Mouse (Mus musculus) testis, postnatal 14 days (tissue): ENCODE measurements around the gene Otud7b.
A peak's percentile ranks its signal among the peaks of the same experiment; 100 is the strongest.
"Not testable (repeated sequence)": the region's sequence is repeated elsewhere in the genome, so short reads cannot be mapped to it uniquely, and the experiment has no call there.

ENCODE experiments used
- DNase-seq: peaks from one replicate; pipeline ENCODE4 v3.0.0; 2021; ENCODE audit warnings: low spot score

Gene Otud7b

DNA sequence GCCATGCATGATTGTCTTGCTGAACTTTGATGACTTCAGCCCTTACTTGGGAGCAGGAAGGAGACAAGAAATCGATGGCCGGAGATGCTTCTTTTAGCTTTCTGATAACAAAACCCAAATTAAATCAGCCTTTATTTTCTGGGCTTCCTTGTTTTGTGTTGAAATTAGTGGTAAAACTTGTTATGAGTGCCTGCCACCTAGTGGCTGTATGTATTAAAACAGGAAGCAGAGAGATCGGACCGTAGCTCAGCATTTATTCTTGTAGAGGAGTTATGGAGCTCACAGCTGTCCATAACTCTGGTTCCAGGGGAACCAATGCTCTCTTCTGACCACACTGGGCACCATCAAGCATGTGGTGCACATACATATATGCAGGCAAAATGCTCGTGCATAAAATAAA, 43.6 kb downstream of the Otud7b start:
- DNase-seq: no peak

DNA sequence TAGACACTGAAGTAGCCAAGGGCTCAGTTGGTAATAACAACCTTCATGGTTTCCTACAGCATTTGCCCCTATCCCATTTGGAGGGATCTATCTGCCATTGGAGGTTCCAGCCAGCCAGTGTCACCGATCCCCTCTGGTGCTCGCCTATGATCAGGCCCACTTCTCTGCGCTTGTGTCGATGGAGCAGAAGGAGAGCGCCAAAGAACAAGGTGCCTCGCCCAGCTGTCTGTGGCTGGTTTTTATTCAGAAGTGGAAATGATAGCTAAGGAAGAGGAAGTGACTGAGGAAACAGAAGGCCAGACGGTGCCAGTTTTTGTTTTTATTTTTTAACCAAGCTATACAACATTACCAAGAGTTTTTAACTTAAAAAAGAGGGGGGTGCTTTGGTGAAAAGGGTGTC, 47.5 kb downstream of the Otud7b start:
- no peak for DNase-seq

DNA sequence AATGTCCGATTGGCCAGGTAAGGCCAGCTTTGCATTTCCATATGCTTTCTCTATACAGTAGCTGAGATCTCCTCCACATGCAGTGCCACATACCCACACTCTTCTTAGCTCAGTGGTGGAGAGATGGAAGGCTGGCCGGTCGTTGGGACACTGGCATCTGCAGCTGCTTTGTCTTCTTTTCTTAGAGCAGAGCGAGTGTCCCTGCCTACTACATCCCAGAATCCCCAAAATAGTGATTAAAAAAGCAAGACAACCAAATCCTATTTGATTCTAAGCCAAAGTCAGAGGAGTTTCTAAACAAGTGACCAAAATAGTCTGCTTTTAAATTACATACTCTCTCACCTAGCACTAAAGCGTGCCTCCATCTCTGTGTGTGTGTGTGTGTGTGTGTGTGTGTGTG, 48.3 kb downstream of the Otud7b start:
- no peak for DNase-seq

DNA sequence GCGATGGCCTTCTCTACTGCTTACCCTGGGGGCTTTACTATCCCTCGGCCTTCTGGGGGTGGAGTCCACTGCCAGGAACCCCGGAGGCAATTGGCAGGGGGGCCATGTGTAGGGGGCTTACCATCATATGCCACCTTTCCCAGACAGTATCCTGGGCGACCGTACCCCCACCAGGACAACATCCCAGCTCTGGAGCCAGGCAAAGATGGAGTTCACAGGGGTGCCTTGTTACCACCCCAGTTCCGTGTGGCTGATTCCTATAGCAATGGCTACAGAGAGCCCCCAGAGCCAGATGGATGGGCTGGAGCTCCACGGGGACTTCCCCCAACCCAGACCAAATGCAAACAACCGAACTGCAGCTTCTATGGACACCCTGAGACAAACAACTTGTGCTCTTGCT, 51.2 kb downstream of the Otud7b start:
- DNase-seq: no peak

DNA sequence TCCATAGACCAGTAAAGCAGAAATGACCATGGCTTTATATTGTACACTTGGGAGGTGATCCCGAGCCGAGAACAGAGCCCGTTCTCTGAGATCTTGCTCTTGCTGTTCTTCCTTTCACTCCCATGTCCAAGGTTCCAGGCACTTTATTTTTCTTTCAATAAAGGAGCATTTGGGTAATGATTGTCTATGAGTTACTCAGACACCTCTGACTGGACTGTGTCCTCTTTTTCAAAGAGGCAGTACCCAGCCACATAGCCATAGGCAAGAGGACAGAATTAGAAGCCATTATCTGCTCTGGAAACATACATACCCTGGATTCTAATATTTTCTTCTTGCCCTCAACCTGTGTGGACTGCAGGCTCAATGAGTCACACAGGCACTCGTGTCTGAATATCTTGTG, 55.5 kb downstream of the Otud7b start:
- DNase-seq: no peak

DNA sequence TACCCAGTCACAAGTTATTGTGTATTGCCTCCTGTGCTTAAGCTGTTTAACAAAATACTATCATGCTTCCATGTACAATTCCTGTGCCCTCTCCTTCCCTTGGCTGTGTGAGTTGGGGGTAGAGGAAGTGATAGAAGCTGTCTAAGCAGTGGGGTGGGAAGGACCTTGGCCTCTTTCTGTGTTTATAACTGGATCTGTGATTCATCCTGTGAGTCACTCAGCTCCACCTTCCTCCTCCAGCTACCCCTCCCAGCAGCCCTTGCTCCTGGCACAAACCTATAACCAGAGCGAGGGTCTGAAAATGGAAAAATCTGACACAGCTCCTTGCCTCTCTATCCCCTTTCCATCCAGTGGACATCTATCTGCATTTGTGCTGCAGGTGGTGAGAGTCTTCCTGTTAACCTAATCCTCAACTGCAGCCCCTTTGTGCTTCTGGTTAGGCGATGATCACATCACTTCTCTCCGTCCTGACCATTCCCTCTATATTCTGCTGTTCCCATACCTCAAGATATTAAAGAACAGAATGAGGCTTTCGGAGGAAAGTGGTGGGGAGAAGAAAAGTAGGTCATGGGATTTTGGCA, 56.0 kb downstream of the Otud7b start:
- no peak for DNase-seq

DNA sequence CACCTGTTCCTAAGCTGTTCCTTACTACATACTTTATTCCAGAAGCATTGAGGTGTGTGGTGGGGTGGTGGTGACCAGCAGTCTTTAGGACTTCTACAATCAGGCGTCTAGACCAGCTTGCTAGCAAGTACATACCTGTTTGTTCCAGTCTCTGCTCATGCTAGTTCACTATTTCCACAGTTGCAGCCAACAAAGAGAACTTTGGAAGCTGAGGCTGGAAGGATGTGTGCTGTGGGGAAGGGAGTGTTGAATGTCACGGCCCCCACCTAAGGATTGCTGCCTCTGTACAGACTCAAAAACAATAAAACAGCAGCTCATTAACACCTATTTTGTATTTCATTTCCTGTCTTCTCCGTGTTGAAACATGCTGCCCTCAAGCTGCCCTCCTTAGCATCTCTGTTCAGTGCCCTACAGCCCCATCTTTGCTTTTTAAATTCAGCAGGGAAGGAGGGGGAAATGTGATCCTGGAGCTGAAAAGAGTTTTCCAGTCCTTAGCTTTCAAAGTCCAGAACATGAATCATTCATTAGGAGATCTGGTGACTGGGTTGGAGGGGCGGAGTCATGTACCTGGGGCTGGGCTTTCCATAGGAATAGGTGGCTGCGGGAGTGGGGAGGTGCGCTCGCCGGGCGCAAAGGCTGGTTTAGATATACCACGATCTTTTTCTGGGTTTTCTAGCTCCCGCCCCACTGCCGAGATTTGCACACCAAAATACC, 56.6 kb downstream of the Otud7b start:
- DNase-seq: no peak

DNA sequence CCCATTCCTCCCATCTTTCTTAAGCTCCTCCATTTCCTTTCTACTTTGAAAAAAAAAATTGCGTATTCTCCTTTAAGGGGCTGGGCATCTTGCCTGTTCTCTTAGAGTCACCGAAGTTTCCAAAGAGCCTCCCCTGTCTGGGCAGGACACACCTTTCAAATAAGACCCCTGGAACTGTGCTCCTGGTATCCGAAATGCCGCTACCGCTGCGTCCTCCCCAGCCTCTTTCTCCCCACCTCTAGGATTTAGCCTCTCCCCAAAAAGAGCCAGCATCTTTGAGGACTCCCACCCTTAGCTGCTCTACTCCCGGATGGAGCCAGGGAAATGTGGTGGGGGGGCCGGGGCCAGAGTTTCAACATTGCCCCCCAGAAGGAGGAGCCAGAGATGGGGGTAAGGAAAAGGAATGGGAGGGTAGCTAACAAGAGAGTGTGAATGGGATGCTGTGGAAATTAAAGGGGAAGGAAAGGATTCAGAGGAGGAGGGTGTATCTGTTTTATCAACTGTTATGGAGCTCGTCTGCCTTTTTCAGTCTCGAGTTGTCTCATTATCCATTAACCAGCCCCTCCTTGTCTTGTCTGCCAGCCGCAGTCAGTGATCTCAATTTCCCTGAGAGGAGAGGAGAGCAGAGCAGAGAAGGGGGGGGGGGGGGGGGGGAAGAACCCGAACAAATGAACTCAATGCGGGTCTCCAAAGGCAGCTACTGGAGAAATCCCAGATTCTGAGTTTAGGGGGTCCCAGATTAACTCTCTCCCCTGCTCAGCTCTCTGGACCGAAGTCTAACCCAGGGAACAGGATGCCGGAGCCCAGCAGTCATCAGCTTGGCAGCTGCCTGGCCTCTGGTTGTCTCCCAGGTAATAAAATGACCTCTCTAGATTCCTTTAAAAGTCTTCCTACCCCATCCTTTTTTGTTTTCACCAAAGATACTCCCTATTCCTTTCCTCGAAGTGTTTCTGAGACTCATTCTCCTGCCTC, 57.8 kb downstream of the Otud7b start, which contains the start of gene Mtmr11:
Gene Mtmr11, plus strand, starts transcription at position 136 of the 972 bp plus-strand sequence.
- DNase-seq: no peak

DNA sequence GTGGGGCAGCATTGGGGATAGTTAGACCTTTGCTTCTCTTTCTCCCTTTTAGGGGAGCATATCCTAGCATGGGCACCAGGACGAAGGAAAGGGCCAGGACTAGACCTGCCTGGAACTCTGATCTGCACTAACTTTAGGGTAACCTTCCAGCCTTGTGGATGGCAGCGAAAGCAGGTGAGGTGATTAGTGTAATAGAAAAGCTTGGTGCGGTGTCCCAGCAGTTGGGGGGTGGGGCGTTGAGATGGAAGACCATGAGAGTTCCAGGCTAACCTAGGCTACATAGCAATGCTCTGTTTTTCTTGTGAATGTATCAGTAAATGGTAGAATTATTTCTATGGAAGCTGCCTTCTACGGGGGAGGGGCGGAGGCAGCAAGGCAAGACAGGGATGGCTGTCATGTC, 58.7 kb downstream of the Otud7b start:
- no peak for DNase-seq

DNA sequence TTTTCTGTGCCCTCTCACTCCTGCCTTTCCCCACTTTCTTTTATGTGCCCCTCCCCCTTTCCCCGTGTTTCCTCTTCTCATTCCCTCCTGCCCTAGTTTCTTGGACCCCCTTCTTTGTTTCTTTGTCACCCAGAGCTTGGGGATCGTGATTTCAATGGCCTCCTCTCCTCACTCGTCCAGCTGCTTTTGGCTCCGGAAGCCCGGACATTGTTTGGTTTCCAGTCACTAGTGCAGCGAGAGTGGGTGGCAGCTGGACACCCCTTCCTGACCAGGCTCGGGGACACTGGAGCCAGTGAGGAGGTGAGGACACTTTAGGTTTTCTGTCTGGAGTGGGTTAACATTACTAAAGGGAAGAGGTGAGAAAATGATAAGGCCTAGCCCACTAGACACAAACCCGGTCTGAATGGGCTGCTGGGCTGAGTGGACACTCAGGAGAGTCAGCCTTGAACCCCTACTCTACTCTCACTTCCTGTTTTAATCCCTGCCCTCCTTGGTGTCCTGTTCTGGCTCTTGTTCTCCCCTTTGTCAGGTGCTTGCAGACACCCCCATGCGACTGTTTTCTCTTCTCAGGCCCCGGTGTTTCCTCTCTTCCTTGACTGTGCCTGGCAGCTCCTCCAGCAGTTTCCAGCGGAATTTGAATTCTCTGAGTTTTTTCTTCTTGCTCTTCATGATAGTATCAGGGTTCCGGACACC, 64.3 kb downstream of the Otud7b start:
- no peak for DNase-seq

DNA sequence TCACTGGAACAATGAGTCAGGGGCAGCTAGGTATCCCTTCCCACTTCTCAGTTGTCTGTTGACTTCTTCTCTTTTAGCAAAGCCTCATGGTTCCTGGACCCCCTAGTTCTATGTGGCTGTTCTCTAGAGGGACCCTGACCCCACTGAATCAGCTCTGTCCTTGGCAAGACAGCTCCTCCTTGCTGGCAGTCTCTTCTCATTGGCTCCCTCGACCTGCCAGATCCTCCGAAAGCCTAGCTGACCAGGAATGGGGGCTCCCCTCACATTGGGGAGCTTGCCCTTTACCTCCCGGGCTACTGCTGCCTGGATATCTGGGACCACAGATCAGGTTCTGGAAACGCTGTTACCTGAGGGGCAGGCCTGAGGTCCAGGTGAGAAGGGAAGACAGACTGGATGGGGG, 65.9 kb downstream of the Otud7b start:
- no peak for DNase-seq

DNA sequence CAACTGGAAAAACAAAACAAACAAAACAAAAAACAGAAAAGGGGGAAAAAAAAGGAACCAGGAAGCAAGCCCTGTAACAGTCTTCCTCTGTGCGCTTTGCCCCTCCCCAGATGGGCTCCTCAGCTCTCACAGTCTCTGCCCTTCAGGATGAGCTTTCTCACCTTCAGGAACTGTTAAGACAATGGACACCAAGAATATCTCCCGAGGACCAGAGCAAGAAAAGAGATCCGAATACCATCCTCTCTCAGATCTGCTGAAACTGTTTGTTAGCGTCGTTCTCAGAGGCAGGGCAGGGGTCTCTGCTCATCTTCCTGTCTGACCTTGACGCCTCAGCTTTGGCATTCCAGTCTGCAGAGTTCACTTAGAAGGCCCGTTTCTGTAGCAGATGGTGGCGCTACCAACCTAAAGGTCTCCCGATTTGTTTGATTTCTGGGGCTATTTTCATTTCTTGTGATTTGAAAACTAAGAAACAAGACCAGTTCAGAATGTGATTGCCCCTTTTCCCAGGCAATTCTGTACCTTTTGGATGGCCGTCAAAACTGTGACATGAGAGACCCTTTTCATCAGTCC, 66.7 kb downstream of the Otud7b start:
- no peak for DNase-seq

DNA sequence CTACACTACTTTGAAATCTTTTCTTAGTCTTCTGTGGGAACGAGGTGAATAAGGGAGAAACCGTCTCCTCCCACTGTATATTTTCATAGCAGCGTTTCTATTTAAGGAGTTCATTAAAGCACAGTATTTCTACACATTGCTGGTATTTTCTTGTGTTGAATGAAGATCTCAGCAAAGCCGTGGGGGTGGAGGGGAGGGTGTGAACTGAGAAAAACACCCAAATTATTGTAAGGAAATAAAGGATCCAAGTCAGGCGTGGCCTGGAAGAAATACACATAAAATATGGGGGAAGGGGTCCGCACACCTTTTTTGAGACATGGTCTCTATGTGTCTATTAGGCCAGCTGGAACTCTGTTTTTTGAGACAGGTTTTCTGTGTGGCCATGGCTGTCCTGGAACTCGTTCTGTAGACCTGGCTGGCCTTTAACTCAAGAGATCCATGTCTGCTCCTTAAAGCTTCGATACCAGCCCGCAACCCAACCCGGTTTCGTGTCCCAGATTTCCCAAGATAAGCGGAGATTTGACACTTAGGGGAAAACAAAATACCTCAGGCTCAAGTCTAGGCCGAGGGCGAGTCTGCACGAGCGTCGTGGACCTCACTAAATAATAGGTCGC, 67.4 kb downstream of the Otud7b start:
- no peak for DNase-seq

DNA sequence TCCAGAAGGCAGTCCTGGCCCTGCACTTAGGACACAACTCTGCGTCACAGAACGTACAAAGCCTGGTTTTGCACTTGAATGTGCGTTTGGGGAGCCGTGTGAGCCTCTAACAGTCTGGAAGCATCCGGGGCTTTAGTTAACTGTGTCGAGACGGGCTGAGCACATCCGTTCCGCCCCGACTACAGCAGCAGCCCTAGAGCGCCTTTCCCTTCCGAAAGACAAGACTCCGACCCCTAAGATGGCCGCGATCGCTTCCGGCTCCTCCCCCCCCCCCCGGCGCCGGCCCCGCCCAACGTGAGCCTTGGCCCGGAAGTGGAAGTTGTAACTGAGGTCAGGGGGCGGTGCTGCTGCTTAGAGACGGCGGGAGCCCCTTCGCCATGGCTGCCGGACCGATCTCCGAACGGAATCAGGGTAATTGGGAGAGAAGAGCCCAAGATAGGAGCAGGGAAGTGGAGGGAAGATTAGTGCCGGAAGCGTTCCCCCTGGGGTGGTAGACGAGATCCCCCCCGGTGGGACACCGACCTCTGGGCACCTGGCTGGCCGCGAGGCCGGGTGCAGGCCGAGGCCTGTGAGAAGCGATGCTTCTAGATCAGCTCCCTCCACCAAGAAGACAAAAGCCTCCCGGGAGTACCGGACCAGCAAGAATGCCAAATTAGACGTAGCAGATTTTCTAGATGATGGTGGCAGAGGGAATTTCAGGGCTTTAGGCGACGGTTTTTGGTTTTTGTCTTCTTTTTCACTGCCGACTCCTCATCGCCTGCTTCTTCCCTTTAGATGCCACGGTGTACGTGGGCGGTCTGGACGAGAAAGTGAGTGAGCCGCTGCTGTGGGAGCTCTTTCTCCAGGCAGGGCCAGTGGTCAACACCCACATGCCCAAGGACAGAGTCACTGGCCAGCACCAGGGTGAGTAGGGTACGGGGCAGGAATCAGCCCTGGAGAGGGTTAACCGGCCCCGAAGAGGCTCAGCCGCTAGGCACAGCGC, 68.2 kb downstream of the Otud7b start, which contains the start of gene Sf3b4:
Gene Sf3b4, plus strand, starts transcription at position 136 of the 982 bp plus-strand sequence.
- peak; percentile 87 for DNase-seq

DNA sequence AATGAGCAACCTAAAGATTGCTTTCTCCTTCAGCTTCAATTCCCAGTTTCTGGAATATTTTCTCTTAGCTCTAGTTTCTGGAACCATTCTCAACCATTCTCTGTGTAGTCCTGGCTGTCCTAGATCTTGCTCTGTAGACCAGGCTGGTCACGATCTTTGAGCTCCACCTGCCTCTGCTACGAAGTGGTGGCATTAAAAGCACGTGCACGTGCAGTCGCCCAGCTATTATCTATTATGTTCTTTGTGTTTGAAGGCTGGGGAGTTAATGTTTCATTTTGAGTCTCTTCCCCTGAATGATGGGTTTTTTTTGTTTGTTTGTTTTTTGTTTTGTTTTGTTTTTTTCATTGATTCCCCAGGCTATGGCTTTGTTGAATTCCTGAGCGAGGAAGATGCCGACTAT, 68.9 kb downstream of the Otud7b start:
- DNase-seq: no peak

DNA sequence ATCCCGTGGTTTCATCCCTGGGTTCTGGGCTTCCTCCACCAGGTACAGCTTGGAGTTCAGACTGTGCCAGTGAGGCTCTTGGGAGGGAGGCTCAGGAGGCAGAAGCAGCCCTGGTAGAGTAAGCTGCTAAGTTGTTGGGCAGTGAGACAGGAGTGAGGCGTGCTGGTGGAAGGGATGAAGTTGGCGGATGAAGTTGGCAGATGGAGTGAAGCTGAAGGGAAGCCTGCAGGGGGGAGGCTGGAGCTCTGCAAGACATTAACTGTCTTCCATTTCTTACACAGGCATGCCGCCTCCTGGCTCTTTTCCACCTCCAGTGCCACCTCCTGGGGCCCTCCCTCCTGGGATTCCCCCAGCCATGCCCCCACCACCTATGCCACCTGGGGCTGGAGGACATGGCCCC, 69.7 kb downstream of the Otud7b start:
- not testable (repeated sequence) for DNase-seq

DNA sequence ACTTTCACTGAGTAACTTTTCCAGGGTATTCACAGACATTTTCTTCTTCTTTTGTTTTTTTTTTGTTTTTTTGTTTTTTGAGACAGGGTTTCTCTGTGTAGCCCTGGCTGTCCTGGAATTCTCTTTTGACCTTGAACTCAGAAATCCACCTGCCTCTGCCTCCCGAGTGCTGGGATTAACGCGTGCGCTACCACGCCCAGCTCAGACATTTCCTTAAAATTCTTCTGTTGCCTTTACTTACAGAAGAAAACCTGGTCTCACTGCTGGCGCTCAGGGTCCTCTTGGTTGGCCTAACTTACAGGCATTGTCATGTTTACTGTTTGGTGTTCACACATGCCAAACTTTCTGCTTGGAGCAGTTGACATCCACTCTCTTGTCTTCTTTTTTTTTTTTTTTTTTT, 70.9 kb downstream of the Otud7b start:
- DNase-seq: no peak

DNA sequence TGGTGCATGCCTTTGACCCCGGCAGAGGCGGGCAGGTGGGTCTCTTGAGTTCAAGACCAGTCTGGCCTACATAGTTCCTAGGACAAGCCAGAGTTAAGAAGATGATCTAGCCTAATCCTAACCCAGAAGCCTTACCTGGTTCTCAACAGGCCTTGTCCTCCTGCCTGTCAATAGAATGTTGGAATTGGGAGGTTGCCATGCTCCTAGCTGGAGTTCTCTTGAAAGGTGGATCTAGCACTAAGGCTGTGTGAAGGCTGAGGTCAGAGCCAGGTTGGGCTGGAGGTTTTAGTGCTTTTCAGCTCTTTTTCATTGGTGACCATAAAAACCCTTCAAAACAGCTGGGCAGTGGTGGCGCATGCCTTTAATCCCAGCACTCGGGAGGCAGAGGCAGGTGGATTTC, 74.1 kb downstream of the Otud7b start:
- no peak for DNase-seq

DNA sequence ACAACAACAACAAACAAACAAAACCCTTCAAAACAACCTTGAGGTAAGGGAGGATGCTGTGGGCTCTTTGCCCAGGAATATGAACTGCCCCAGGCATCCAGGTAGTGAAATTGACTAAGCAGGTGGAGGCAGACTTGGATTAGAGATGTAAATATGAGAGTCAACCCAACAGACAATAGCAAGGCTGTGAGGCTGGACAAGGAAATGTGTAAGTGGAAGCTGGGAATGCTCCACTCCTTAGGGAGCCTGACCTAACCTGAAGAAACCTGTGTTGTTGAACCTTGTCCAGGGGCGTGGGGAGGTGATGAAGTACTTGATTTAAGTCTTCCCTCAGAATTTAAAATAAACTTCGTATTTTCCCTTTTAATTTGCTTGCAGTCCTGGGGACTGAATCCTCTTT, 74.6 kb downstream of the Otud7b start:
- DNase-seq: no peak

DNA sequence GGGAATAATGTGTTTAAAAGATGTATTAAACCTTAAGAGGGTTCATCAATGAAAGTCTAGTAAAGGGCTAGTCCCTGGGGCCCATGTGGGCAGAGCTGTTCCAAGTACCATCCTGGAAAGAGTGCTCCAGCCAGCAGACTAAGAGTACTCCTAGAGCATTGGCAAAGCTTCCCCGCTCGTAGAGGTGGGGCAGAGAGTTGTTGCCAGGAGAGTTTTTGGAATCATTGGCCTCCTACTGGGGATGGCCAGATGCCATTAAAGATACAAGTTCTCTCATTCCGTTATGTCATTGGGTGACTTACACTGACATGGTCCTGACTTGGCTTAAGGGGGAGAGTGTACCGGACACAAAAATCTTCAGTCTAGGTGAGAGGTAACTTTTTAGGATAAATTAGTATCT, 75.2 kb downstream of the Otud7b start:
- no peak for DNase-seq
